Mouse (Mus musculus): ENCODE results near the gene Peli2. TPM values are rescaled to one million over a fixed set of nuclear protein-coding genes. Genes with fewer than 3 reads are reported as not detected.

Peli2 gene
- total RNA-seq, 2 experiments from 2014 or later: 13.5 to 13.9 TPM

DNA sequence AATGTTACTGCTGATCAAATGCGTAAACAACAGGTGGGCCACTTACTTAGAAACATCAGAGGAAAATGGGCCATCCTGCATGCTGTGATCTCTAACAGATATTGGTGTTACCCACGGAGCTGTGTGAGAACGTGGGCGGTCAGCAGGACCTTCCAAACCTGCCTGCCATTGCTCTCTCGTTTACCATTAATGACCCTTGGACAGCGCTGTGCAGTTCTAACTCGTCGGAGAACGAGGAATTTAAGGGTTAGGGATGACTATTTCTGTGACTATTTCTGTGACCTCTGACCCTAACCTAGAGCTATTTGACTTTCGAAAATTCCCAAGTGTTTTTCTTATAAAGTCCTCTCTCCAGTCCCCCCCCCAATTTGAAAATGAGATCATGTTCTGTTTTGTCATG, 22.1 kb downstream of the Peli2 start:
- intact Hi-C loops (cut with DNase I): no loop called here
- no peak for DNase-seq (ENCODE audit: low spot score)

DNA sequence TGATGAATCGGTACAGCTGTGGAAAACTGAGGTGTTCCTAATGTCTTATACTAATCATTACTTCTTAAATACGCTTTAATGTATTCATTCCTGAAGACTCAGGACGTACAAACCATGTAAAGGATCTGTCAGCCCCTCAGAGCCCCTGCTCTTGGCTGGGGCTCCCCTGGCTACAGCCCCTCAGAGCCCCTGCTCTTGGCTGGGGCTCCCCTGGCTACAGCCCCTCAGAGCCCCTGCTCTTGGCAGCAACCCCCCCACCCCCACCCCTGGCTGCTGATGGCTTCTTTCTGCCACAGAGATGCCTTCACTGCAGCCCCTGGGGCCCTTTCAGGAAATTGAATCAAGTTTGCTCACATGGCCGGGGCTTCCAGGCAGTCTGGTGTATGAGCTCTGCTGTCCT, 22.5 kb downstream of the Peli2 start:
- intact Hi-C loops (cut with DNase I): no loop called here
- no peak for DNase-seq (ENCODE audit: low spot score)

DNA sequence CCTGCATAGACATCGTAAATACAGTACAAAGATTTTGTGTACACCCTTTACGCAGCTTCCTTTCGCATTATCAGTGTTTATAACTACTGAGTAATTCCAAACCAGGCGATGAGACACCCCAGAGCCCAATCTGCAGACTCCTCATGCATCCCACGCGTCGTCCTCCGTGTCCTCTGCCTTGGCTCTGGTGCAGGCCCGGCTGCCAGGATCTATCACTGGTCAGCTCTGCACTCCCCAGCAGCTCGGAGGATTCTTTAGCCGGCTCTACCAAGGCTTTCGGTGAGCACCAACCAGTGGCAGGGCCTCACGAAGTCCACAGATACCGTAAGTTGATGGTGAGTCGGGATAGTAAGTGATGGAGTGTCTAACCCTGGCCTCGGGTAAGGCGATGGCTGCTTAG, 23.7 kb downstream of the Peli2 start:
- intact Hi-C loops (cut with DNase I): no loop called here
- DNase-seq (ENCODE audit: low spot score): no peak

DNA sequence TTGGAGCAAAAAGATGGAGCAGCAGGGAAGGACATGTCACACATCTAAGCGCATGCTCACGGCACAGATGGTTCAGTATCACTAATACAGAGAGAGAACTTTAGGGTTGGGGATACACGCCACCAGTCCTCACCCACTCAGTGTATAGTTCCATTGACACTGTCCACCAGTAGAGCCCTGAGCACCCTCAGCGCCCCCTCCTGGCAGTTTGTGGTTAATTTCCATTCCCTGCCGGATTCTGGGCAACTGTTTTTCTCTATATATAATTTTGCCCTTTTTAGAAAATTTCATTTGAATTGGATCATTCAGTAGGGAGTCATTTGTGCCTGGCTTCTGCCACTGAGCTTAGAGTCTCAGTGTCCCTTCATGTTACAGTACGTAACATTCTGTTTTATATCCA, 27.1 kb downstream of the Peli2 start:
- no peak for DNase-seq (ENCODE audit: low spot score)
- intact Hi-C loops (cut with DNase I): no loop called here

DNA sequence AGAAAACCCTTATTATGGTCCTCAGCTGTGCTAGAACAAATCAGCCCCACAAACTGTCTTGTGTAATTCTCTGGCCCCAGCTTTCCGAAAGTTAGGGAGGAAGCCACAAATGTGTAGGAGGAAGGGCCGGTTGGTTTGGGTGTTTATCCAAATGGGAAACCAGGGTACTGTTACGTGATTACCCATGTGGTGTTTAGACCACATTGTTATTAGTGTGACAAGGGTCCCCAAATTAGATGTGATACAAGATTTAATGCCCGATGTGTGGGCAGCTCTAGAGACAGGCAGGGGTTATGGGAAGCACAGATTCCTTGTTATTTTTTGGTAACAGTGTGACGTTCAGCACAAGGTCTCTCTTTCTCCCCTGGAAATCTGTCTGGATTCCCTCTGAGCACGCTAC, 28.0 kb downstream of the Peli2 start:
- intact Hi-C loops (cut with DNase I): no loop called here
- no peak for DNase-seq (ENCODE audit: low spot score)

DNA sequence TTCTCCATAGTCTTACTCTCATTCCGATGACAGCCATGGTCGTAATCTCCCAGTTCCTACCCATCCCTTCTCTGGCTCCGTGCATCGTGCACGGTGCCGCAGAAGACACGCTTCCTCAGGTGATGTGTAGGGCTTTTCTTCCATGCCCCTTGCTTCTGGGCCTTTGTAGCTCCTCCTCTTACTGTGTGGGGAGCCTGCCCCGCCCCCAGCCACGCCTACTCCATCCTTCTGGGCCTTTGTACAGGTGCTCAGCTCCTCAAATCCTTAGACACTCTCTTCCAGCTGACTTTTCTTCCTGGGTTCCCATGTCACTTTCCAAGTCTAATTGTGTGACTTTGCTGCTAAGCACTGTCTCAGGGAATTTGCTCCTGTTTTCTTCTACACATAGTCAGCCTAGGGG, 28.7 kb downstream of the Peli2 start:
- intact Hi-C loops (cut with DNase I): no loop called here
- DNase-seq (ENCODE audit: low spot score): no peak

DNA sequence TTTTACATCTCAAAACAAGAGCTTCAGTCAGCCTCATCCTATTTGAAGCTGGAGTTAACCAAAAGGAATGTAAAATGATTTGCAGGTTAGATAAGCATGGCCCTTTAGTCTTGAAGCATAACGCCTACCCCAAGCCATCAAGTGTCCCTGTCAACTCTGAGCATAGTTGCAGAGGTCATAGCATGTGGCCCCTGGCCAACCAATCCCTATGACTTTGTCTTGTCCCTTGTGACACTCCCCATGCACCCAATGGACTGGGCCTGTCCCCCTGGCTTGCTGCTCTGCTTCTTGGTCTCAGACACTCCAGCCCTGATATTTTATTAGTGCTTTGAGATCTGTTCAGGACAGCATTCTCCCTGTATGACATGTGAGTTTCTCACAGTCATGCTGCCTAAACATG, 30.3 kb downstream of the Peli2 start:
- intact Hi-C loops (cut with DNase I): no loop called here
- DNase-seq (ENCODE audit: low spot score): no peak

DNA sequence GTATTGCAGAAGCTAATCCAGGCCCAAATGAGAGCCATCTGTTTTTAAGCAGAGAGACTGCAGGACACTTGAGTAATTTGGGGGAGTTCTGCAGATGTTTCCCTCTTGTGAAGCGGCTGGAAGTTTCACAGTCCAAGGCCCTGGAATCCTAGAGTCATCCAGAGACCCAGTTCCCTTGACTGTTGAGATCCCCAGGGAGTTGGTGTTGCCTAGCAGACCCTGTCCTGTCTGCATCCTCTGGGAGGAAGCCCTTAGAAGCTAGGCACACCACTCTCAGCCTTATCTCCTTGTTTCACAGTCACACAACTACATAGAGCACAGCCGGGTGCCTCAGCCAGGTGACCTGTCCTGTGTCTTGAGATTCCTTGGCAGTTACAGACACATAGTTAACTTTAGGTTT, 30.9 kb downstream of the Peli2 start:
- no peak for DNase-seq (ENCODE audit: low spot score)
- intact Hi-C loops (cut with DNase I): no loop called here

DNA sequence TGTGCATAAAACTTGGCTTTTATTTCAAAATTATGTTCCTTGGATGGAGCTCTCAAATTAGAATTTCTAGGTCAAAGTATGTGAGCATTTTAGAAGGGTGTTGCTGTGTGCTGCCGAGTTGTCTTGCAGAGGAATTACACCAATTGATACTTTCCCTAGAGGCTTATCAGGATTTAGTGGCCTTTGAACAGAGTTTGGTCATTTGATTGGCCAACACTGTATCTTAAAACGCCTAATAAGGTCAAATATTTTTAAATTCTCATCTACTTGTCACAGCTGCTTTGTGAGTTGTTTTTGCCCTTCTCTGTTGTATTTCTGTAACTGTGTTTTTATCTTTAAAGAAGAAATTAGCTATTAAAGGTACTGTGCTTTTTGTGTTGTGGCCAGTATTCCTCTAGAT, 32.4 kb downstream of the Peli2 start:
- no peak for DNase-seq (ENCODE audit: low spot score)
- intact Hi-C loops (cut with DNase I): no loop called here

DNA sequence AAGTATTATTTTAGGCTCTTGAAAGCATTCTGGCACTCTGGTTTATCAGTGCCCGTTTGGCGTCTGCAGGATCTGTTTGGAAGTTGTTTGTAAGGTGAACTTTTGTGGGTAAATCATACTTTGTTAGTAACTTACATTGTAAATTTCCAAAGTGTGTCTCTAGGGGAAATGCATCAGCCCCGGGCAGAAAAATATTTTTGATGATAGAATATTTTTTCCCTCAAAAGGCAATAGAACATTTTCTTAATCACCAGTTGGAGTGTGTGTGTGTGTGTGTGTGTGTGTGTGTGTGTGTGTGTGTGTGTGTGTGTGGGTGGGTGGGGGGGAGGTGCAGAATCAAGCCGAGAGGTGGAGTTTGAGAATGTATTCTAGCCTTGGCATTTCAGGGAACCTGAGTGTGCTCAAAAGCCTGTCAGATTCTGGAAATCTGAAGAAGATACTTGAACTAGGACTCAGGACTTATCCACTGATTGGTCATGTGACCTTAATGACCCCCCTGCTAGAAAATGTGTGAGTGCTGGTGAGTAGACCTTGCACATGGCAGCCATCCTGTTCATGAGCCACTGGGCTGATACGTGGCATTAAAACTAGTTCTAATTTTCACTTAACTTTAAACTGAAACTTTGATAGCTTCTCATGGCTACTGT, 33.4 kb downstream of the Peli2 start:
- intact Hi-C loops (cut with DNase I): no loop called here
- no peak for DNase-seq (ENCODE audit: low spot score)

DNA sequence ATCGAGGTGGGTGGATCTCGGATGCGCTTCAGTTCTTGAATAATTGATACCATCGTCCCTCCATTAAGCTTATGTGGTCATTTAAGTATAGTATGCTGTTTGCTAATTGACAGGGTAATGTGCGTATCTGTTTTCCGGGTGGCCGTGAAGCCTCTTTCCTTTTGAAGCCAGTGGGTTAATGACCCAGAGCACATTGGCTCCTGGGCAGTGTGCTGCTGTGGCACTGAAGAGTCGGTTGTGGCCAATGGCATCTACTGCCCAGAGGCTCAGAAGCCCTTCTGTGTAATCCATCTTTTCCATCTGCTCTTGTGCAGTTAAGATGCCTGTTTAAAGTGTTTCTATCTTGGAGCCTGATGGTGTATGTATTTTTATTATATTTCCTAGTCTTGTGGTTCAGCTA, 34.0 kb downstream of the Peli2 start:
- no peak for DNase-seq (ENCODE audit: low spot score)
- intact Hi-C loops (cut with DNase I): no loop called here

DNA sequence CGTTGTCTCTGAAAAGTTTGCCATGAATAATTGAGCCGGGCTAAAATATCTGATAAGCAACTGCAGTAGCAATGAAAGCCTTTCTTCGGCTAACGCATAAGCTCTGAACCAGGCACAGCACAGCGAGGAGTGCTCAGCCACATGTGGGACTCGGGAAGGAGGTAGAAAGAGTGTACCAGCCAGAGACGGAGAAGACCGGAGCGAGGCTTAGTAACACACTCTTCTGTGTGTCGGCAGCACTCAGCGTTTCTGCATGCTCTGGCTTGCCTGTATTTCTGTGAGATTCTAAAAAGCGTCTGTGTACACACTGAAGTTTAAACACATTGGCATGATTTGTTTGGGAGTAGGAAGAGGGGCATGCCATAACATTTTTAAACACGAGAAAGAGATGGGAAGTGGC, 34.5 kb downstream of the Peli2 start:
- intact Hi-C loops (cut with DNase I): no loop called here
- no peak for DNase-seq (ENCODE audit: low spot score)

DNA sequence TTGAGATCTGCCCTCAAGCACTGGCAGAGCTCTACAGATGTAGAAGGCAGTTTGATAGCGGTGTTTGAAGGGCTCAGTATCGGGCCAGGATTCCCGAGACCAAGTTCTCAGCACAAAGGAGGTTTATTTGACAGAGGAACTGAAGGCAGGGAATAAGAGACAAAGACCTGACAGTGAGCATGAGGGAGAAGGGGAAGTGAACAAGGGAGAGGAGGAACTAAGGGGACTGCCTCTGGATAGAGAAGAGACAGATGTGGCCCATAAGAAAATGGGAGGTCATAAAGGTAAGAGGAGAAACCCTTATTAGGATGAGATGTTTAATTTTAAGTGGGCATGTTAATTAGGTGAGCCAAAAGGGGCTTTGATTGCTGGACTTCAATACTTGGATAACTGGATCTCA, 36.5 kb downstream of the Peli2 start:
- intact Hi-C loops (cut with DNase I): no loop called here
- DNase-seq (ENCODE audit: low spot score): no peak

DNA sequence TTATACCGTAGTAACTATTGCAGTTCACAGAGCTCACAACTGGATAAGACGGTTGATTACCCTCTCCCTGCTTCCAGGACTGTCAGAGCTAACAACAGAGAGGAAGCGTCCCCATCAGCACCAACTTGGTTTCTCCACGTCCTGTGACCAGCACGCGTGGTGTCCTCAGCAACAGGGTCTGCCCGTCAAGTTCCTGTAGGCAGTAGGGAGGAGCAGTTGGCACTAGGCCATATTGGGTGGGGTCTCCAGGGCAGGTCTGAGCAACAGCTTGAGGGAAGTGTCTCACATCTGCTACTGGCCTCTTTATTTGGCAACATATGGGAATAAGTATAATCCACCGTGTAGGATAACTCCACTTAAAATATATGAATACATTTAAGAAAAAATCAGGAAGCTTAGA, 37.2 kb downstream of the Peli2 start:
- no peak for DNase-seq (ENCODE audit: low spot score)
- intact Hi-C loops (cut with DNase I): no loop called here

DNA sequence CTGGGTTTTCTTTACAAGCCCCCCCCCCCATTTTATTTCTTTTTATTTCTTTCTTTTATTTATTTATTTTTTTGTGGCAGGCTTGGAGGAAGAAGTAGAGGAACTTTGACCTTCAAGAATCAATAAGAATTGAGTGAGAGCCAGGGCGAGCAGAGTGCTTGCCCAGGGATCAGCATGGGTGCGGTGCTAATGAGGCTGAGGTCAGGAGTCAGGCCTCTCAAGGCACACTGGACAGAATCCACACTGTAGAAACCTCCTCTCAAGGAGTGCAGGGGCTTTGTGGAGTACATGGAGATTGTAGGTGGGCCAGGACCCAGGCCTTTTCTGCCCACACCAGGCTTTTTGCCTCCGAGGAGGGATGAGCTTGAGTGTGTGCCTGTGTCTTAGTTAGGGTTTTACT, 38.8 kb downstream of the Peli2 start:
- no peak for DNase-seq (ENCODE audit: low spot score)
- intact Hi-C loops (cut with DNase I): no loop called here

DNA sequence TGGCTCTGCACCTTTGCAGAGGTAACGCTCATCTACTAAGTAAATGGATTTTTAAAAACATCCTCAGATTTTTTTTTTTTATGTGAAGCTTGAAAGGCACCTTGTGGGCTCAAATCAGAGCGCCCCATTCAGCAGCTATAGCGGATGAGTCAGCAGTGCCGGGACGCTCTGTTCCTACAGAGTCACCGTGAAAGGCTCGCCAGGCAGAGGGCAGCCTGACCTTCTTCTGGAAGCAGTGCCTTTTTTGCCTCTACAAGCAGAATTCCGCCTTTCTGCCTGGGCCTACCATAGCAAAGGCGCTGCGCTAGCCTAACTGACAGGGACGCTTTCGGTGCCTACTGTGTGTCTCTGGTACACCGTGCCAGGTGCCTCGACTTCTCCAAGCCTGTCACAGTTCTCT, 41.8 kb downstream of the Peli2 start:
- intact Hi-C loops (cut with DNase I): no loop called here
- DNase-seq (ENCODE audit: low spot score): no peak

DNA sequence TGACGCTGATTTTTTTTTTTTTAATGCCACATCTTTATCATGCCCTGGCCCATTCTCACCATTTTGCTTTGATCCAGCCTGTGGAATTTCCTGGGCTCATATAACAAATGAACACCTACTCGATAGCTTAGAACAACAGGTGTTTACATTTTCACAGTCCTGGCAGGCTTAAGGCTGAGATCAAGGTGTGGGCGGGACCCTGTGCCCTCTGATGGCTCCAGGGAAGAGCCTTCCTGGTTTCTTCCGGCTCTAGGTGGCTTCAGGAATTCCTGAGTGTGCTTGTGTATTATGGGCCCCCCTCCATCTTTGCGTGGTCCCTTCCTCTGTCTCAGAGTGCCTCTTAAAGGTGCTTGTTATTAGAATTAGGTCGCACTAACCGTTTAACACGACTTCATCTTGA, 44.3 kb downstream of the Peli2 start:
- intact Hi-C loops (cut with DNase I): no loop called here
- no peak for DNase-seq (ENCODE audit: low spot score)

DNA sequence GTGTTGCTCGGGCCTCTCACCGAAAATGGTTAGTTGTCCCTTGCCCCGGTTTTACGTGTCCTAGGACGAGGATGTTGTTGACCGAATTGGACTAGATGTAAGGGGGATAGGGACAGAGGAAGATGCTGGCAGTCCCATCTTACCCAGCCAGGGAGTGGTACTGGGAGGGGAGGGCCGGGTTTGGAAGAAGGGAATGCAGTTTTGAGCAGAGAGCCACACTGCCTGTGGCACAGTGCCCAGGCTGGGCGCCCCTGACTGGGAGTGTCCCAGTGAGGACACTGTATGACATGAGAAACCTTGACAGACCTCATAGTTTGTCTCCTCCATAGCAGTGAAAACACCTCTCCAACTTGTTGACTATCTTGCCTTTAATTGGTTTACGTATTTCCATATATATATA, 45.8 kb downstream of the Peli2 start:
- no peak for DNase-seq (ENCODE audit: low spot score)
- intact Hi-C loops (cut with DNase I): no loop called here

DNA sequence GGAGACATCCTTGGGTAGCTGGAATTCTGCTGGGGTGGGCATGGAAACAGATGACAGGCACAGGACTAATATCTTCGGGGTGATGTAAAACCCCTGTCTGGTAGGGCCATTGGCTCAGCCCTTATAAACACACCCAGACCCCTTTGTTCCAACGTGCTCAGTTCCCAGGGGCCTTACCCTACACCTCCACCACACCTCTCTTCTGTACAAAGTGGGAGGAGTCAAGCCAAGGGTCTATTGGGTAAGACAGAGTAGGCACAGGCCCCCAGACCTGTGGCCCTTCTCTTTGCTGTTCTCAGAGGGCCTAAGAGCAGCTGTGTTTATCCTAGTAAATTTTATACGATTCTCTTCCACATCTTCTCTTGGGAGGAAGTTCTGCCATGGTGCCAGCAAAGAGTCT, 46.4 kb downstream of the Peli2 start:
- DNase-seq (ENCODE audit: low spot score): no peak

DNA sequence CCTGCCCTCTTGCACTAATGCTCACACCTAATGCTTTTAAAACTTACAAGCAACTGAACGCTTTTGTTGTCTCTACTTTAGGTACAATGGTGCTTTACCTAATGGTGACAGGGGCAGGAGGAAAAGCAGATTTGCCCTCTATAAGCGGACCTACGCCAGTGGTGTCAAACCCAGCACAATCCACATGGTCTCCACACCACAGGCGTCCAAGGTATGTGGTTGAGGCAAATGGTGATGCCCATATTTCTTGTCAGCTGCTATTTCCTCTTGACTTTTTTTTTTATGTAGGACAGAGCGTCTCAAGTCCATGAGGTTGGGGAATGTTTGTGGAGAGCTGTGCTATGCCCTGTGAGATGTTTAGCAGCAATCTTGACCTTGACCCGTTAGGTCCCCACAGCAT, 47.5 kb downstream of the Peli2 start:
- intact Hi-C loops (cut with DNase I): no loop called here
- no peak for DNase-seq (ENCODE audit: low spot score)

More for the DNA sequence above, 46.4 kb downstream of the Peli2 start:
- intact Hi-C loops (cut with DNase I): no loop called here

DNA sequence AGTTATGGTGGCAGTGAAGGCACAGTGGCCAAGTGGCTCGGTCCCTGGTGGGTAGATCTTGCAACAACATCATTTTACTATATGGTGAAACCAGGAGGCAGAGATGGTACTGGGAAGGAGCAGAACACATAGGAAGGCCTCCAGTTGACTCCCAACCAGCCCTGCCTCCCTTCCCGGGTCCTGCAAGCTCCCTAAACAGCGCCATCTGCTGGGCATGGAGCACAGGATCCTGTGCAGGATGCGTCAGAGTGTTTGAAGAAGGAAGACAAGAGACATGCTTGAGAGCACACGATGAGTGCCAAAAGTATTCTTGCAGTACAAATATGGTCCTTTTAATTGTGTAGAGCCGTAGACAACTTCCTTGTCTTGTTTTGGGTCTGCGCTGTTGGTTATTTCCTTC, 49.3 kb downstream of the Peli2 start:
- no peak for DNase-seq (ENCODE audit: low spot score)
- intact Hi-C loops (cut with DNase I): loop anchor here (5.0 kb wide), 1 partner anchor 48 kb away; the partner anchor contains the start of gene Peli2

DNA sequence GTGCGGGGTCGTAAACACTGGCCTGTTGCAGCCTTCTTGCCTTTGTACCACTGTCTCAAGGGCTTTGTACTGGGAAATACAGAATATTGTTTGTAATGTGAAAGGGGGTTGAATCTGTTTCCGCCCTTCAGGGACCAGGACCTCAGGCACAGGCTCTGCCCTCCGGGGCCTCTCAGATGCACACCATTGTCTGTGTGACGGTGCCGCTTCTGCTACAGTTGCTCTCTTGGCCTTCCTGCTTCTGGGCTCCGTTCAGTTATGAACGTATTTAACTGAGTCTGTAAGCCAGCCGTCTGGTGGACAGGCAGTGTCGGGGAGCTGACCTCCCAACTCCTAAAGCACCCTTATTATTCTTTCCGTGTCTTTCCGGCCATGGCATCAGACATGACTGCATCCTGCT, 50.6 kb downstream of the Peli2 start:
- intact Hi-C loops (cut with DNase I): loop anchor here (5.0 kb wide), 1 partner anchor 49 kb away; the partner anchor contains the start of gene Peli2
- no peak for DNase-seq (ENCODE audit: low spot score)

DNA sequence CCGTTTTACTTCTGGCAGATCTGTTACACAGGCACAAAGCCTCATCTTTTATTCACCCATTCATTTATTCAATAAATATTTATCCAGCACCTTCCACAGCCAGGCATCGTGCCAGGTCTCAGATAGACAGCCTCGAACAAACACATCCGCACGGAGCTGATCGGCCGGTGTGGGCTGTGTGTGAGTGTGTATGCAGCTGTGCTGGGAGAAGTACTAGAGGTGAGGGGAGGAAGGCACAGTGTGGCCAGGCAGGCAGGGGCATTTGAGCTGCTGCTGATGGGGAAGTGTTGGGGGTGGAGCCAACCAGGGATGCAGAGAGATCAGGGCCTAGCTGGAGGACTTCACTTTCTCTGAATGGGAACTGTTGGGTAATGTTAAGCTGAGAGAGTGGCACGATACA, 51.4 kb downstream of the Peli2 start:
- DNase-seq (ENCODE audit: low spot score): no peak
- intact Hi-C loops (cut with DNase I): loop anchor here (5.0 kb wide), 1 partner anchor 50 kb away; the partner anchor contains the start of gene Peli2

Data from heart, postnatal 25 days (tissue).